Mouse (Mus musculus) spleen, adult 2 months (tissue): ENCODE measurements around the gene Mrpl48. TPM values are rescaled to one million over a fixed set of nuclear protein-coding genes. Genes with fewer than 3 reads are reported as not detected.

Experiments
- DNase-seq, 2 experiments: peaks; one replicate each; pipeline versions ENCODE4 v3.0.0 to v3.0.0-alpha.2; 2012 to 2021; ENCODE audit warnings: low spot score in 2 of 2, low read depth in 1 of 2
- H3K27ac ChIP-seq: fragments of 200-500 bp; 2 replicates; pipeline ENCODE4 v1.5.1; 2012; ENCODE audit warnings: low read length, inconsistent platforms; ENCODE audit not compliant: insufficient read depth
- H3K27me3 ChIP-seq: fragments of 200-500 bp; 2 replicates; pipeline ENCODE4 v1.6.1; 2012; ENCODE audit warnings: mild to moderate bottlenecking, moderate library complexity, low read length, inconsistent platforms; ENCODE audit not compliant: control insufficient read depth, insufficient read depth
- H3K36me3 ChIP-seq: fragments of 200-500 bp; 2 replicates; pipeline ENCODE4 v1.6.1; 2012; ENCODE audit warnings: mild to moderate bottlenecking, low read length, inconsistent platforms; ENCODE audit not compliant: control insufficient read depth, insufficient read depth
- H3K4me1 ChIP-seq: fragments of 200-500 bp; 2 replicates; pipeline ENCODE4 v1.6.1; 2011; ENCODE audit warnings: inconsistent platforms; ENCODE audit not compliant: control insufficient read depth, insufficient read depth, insufficient read length
- H3K4me3 ChIP-seq: fragments of 200-500 bp; 2 replicates; pipeline ENCODE4 v1.5.1; 2011; ENCODE audit warnings: mild to moderate bottlenecking, inconsistent platforms; ENCODE audit not compliant: insufficient read depth, insufficient read length; ENCODE audit errors: extremely low read depth
- CTCF ChIP-seq: fragments of 200-500 bp; IDR thresholded peaks from 2 replicates; pipeline ENCODE4 v1.5.1; 2011; ENCODE audit warnings: mild to moderate bottlenecking, inconsistent platforms; ENCODE audit not compliant: insufficient read depth, insufficient read length, insufficient replicate concordance; ENCODE audit errors: extremely low read depth
- POLR2A ChIP-seq: fragments of 200-500 bp; IDR thresholded peaks from 2 replicates; pipeline ENCODE4 v1.6.1; 2011; ENCODE audit warnings: low read depth, low read length, inconsistent platforms
- WGBS: fragments of 180-500 bp; shearing (Covaris S2); methylation state at CpG from one replicate; pipeline ENCODE4 v1.1.7; 2018; 5-methylcytosine and 5-hydroxymethylcytosine counted together
- polyA plus RNA-seq: library from polyadenylated mRNA; depleted of rRNA; stranded (reverse); fragments of >200 nt; gene quantifications from 2 replicates; pipeline ENCODE4 v1.2.3, GENCODE M21; 2012

Mrpl48 gene
- polyA plus RNA-seq, 1 experiment: 4.3 TPM

DNA sequence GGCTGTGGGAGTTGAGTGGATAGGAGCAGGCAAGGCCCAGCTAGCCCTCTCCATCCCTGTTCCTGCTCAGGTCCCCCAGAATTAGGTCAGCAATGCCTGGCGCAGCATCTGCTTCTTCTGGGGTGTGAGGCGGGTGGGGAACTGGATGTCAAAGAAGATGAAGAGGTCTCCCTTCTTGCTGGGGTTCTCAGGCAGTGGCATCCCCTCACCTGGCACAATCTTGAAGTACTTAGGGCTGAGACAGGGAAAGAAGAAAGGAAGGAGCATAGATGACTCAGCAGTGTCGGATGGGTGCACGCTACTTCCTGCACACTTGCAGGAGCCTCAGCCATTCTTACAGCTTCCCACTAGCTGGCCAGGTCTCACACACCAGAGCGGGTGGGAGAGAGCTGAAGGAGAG is 105.0 kb downstream of the Mrpl48 start:
- TF ChIP-seq POLR2A (peak; percentile 35; the same call in 1 of the 2 replicates), CTCF (no peak)
- peaks cover 25% of the 10 kb centered on the region for H3K4me1 ChIP-seq
- H3K36me3 ChIP-seq: peaks cover 20% of the 10 kb centered on the region
- H3K4me3 ChIP-seq: no peak overlapping the region
- H3K27ac ChIP-seq: 0 out of 2 replicates have a peak overlapping the region, but pooled peaks have one; percentile 1
- H3K27me3 ChIP-seq: no peaks in the 10 kb centered on the region
- DNase-seq: no peak
- WGBS: 18% methylated on average over 5 of the region's 5 CpGs

DNA sequence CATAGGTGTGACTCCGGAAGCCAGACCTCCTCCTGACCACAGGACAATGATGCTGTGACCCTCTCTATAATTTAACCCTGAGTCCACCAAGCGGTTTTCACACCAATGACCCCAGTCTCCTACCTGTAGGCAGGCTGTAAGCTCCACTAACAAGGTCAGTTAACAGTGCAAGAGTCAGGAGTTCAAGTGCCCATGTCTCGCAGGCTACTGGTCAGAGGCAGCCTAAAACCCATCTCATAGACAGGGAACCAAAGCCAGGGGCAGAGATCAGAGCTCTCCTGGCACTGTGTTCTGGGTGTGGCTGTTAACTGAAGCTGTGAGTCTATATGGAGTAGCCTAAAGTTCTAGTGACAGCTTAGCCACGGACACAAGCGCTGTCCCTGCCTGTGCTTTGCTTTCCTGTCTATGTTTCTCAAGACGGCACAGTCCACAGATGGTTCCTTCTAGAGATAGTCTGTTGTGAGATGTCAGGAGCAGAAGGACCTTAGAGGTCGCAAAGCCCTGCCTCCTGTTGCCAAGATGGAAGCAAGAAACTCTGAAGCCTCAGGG is 105.7 kb downstream of the Mrpl48 start:
- no peak for TF ChIP-seq POLR2A
- TF ChIP-seq CTCF: no peak
- peaks cover 27% of the 10 kb centered on the region for H3K36me3 ChIP-seq
- H3K27me3 ChIP-seq: no peaks in the 10 kb centered on the region
- DNase-seq: no peak
- peaks cover 30% of the 10 kb centered on the region for H3K4me1 ChIP-seq
- H3K4me3 ChIP-seq: no peak overlapping the region
- peak overlapping the region; percentile 35 for H3K27ac ChIP-seq
- WGBS: 37% methylated on average over 7 of the region's 7 CpGs

DNA sequence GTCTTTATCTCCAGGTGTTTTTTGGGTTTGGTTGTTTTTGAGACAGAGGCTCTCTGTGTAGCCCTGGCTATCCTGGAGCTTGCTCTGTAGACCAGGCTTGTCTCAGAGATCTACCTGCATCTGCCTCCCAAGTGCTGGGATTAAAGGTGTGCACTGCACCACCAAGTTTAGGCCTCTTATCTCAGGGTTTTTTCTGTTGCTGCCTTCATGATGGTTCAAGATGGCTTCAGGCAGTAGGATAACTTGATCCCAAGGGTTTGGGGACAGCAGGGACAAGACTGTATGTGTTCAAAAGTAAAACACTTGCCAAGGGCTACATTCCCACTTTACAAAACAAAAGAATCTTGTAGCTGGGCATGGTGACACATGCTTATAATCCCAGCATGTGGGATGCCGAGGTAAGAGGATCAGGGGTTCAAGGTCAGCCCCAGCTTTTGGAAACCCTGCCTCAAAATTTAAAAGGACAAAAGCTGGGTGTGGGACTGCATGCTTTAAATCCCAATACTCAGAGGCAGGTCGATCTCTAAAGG is 106.2 kb downstream of the Mrpl48 start:
- no peak overlapping the region for H3K4me3 ChIP-seq
- no peak for DNase-seq
- H3K27ac ChIP-seq: no peak overlapping the region
- WGBS: 31% methylated on average over 2 of the region's 2 CpGs
- TF ChIP-seq CTCF (no peak), POLR2A (no peak)
- peaks cover 36% of the 10 kb centered on the region for H3K4me1 ChIP-seq
- H3K36me3 ChIP-seq: peaks cover 32% of the 10 kb centered on the region
- no peaks in the 10 kb centered on the region for H3K27me3 ChIP-seq

DNA sequence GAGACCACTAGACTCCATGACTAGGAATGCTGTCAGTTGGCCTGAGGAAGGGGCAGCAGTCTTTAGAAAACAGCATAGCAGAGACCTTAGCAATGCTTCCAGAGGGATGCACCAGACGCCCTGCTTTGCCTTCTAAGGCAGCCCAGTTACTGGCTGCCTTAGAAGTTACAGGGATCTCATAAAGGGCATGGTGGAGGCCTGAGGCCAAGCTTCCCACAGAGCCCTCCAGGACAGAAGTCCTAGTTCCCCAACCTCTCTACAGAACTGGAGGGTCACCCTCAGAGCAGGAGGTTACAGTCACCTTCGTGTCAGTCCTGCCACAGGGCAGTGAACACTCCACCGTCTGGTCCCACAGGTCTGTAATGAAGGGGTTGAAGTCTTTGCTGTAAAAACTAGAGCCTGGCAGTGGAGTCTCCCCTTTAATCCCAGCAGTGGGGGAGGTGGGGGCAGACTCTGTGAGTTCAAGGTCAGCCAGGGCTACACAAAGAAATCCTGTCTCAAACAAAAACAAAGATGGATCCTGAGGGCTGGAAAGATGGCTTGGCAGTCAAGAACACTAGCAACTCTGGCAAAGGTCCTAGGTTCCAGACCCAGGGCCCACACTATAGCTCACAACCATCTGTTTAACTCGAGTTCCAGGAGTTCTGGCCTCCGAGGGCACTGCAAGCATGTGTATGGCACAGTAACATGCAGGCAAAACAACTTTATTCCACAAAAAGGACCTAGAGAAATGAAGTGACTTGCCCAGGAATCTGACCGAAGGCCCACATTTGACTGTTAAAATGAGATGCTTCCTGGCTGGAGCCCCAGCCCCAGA is 106.9 kb downstream of the Mrpl48 start:
- Histone ChIP-seq H3K27ac (peak overlapping the region; percentile 42), H3K36me3 (peaks cover 39% of the 10 kb centered on the region), H3K4me3 (no peak overlapping the region), H3K27me3 (no peaks in the 10 kb centered on the region), H3K4me1 (peaks cover 42% of the 10 kb centered on the region)
- WGBS: 50% methylated on average over 6 of the region's 6 CpGs
- DNase-seq: no peak
- no peak; the same call in 1 of the 2 replicates for TF ChIP-seq POLR2A
- no peak for TF ChIP-seq CTCF

DNA sequence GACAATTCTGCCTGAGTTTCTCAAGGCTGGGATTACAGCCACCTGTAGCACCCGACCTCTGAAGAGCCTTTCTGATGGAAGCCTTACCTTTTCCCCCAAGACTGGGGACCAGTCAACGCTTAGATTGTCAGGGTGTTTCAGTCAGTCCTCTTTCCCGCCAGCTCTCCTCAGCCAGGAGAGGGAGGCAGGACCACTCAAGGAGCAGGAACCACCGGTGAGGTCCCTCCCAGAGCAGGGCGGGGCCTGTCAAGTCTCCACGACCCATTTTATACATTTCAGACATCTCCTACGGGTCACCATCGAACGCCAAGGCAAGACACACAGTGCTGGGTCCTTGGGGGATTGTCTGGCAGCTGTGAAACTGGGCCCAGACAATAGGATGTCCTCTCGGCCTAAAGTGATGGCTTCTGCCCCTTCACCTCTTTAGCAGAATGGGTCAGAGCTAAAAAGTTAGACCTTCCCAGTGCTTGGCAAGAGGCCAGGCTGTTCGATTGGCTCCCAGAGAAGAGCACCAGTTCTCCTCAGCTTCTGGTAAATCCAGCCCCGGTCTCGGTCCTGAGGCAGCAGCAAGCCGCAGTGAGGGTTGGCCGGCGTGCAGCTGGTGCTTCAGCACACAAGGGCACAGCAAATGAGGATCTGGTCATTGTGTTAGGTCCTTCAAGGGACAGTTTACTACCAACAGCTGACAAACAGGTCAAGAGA is 107.7 kb downstream of the Mrpl48 start:
- no peak for DNase-seq
- 48% methylated on average over 16 of the region's 16 CpGs for WGBS
- peaks cover 44% of the 10 kb centered on the region for H3K4me1 ChIP-seq
- no peak overlapping the region for H3K4me3 ChIP-seq
- peak overlapping the region; percentile 42 for H3K27ac ChIP-seq
- TF ChIP-seq POLR2A (no peak), CTCF (no peak)
- no peaks in the 10 kb centered on the region for H3K27me3 ChIP-seq
- H3K36me3 ChIP-seq: peaks cover 40% of the 10 kb centered on the region

DNA sequence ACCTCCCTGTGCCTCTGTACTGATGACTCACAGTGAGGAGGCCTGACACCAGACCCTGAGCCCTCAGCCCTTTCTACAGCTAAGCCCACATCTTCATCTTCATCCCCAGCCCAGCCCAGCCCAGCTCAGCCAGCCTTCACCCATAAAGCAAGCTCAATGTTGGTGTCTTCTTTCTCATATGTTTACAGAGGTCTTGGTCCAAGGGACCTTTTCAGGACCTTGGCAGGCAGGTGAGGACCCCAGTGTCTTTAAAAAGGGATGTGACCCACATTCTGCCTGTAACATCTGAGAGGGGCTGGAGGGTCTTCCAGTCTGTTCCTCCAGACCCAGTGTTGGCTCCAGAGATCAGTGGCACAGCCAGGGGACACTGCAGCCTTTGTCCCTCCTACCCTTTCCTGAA is 108.6 kb downstream of the Mrpl48 start:
- TF ChIP-seq CTCF (no peak), POLR2A (no peak)
- Histone ChIP-seq H3K27me3 (no peaks in the 10 kb centered on the region), H3K4me3 (no peak overlapping the region), H3K36me3 (peaks cover 44% of the 10 kb centered on the region), H3K4me1 (peaks cover 40% of the 10 kb centered on the region), H3K27ac (no peak overlapping the region)
- DNase-seq: no peak
